Mouse (Mus musculus) mouse trophoblast stem cell (cell line): ENCODE data around the gene Ppil2.

ENCODE experiments used
- in situ Hi-C, 2 experiments: fragments of 300-500 bp; cut with MseI, MboI; formaldehyde crosslinking; loops; 2 replicates in 1 of 2; 3 replicates in 1 of 2; pipeline ENCODE4 v1.15.1; 2025

Ppil2 gene

GRCm38 (mm10) chr16:17110771-17111743 lies at the start of gene Ppil2:
Ppil2 (minus strand) TSS chr16:17111257.
- in situ Hi-C loops: no loop called here

- in situ Hi-C loops: no loop called here
These were observed 43.3 kb upstream of the Ppil2 start for GRCm38 (mm10) chr16:17154346-17154745.

GRCm38 (mm10) chr16:17151874-17152273 lies 40.8 kb upstream of the Ppil2 start:
- in situ Hi-C loops: no loop called here

GRCm38 (mm10) chr16:17150520-17151258 lies 39.6 kb upstream of the Ppil2 start:
- in situ Hi-C loops: no loop called here

- in situ Hi-C loops: no loop called here
These were observed 37.0 kb upstream of the Ppil2 start for GRCm38 (mm10) chr16:17148084-17148483.

GRCm38 (mm10) chr16:17147391-17147929 lies 36.4 kb upstream of the Ppil2 start:
- in situ Hi-C loops: no loop called here

- in situ Hi-C loops: no loop called here
These were observed 35.7 kb upstream of the Ppil2 start, which contains the start of gene Ccdc116 for GRCm38 (mm10) chr16:17146772-17147235. Ccdc116 (minus strand) TSS chr16:17147229.

- in situ Hi-C loops: no loop called here
These were observed 33.3 kb upstream of the Ppil2 start, which contains the start of gene Ydjc for GRCm38 (mm10) chr16:17144339-17144738. Ydjc (plus strand) TSS chr16:17144621.

- in situ Hi-C loops: no loop called here
These were observed 26.3 kb upstream of the Ppil2 start for GRCm38 (mm10) chr16:17137355-17137754.

- in situ Hi-C loops: no loop called here
These were observed 21.8 kb upstream of the Ppil2 start for GRCm38 (mm10) chr16:17132906-17133200.

GRCm38 (mm10) chr16:17132089-17132905 lies 21.2 kb upstream of the Ppil2 start, which contains the start of gene Sdf2l1:
Sdf2l1 (minus strand) TSS chr16:17132383.
- in situ Hi-C loops: no loop called here

GRCm38 (mm10) chr16:17131191-17132088 lies 20.4 kb upstream of the Ppil2 start:
- in situ Hi-C loops: no loop called here

GRCm38 (mm10) chr16:17127292-17127691 lies 16.2 kb upstream of the Ppil2 start:
- in situ Hi-C loops: no loop called here

- in situ Hi-C loops: no loop called here
These were observed 13.9 kb upstream of the Ppil2 start, which contains the start of gene 2610318N02Rik for GRCm38 (mm10) chr16:17124871-17125520. 2610318N02Rik (minus strand) TSS chr16:17125167.

- in situ Hi-C loops: no loop called here
These were observed 13.2 kb upstream of the Ppil2 start for GRCm38 (mm10) chr16:17124119-17124870.

GRCm38 (mm10) chr16:17121569-17121968 lies 10.5 kb upstream of the Ppil2 start:
- in situ Hi-C loops: no loop called here

- in situ Hi-C loops: no loop called here
These were observed 6.3 kb upstream of the Ppil2 start for GRCm38 (mm10) chr16:17117309-17117799.

GRCm38 (mm10) chr16:17104600-17104999 lies 6.5 kb downstream of the Ppil2 start:
- in situ Hi-C loops: no loop called here
